Mouse (Mus musculus) small intestine, adult 2 months (tissue): ENCODE data around the gene Hsd3b7.

Experiments used
- CTCF ChIP-seq: fragments of 200-500 bp; IDR thresholded peaks from 2 replicates; pipeline ENCODE4 v1.5.1; 2012; ENCODE audit warnings: low read depth, mild to moderate bottlenecking, control low read depth, inconsistent platforms, low read length, moderate library complexity, mixed read lengths; ENCODE audit not compliant: insufficient replicate concordance, insufficient read length; ENCODE audit errors: extremely low read depth
- POLR2A ChIP-seq: fragments of 200-500 bp; IDR thresholded peaks from 2 replicates; pipeline ENCODE4 v1.6.1; 2012; ENCODE audit warnings: low read depth, mild to moderate bottlenecking, control low read depth, inconsistent platforms, low read length, moderate library complexity

- TF ChIP-seq CTCF (no peak), POLR2A (no peak)
Observed at GRCm38 (mm10) chr7:127815954-127816821, 15.8 kb downstream of the Hsd3b7 start.
